Mouse (Mus musculus): ENCODE measurements around the gene Pard3.
A peak's percentile ranks its signal among the peaks of the same experiment; 100 is the strongest.

Gene Pard3

GRCm38 (mm10) chr8:127287816-127288215 lies 224.1 kb downstream of the Pard3 start:
- DNase-seq (ENCODE audit: low spot score in 2 of 2) = no peak

GRCm38 (mm10) chr8:127292307-127292706 lies 228.6 kb downstream of the Pard3 start:
- DNase-seq (ENCODE audit: low spot score in 2 of 2) = no peak

GRCm38 (mm10) chr8:127293025-127293729 lies 229.5 kb downstream of the Pard3 start:
- DNase-seq (ENCODE audit: low spot score in 2 of 2) = no peak

GRCm38 (mm10) chr8:127294061-127294460 lies 230.4 kb downstream of the Pard3 start:
- no peak for DNase-seq (ENCODE audit: low spot score in 2 of 2)

GRCm38 (mm10) chr8:127295848-127296247 lies 232.2 kb downstream of the Pard3 start:
- no peak for DNase-seq (ENCODE audit: low spot score in 2 of 2)

- no peak for DNase-seq (ENCODE audit: low spot score in 2 of 2)
Measured at GRCm38 (mm10) chr8:127300493-127300892, 236.8 kb downstream of the Pard3 start.

- no peak for DNase-seq (ENCODE audit: low spot score in 2 of 2)
Measured at GRCm38 (mm10) chr8:127302847-127303445, 239.3 kb downstream of the Pard3 start.

- DNase-seq (ENCODE audit: low spot score in 2 of 2) = no peak
Measured at GRCm38 (mm10) chr8:127307026-127307425, 243.3 kb downstream of the Pard3 start.

- DNase-seq (ENCODE audit: low spot score in 2 of 2) = no peak
Measured at GRCm38 (mm10) chr8:127309363-127309762, 245.7 kb downstream of the Pard3 start.

GRCm38 (mm10) chr8:127315811-127316210 lies 252.1 kb downstream of the Pard3 start:
- no peak for DNase-seq (ENCODE audit: low spot score in 2 of 2)

- no peak for DNase-seq (ENCODE audit: low spot score in 2 of 2)
Measured at GRCm38 (mm10) chr8:127317914-127318313, 254.2 kb downstream of the Pard3 start.

GRCm38 (mm10) chr8:127318377-127319159 lies 254.9 kb downstream of the Pard3 start:
- no peak for DNase-seq (ENCODE audit: low spot score in 2 of 2)

GRCm38 (mm10) chr8:127320930-127321329 lies 257.2 kb downstream of the Pard3 start:
- DNase-seq (ENCODE audit: low spot score in 2 of 2) = no peak

- DNase-seq (ENCODE audit: low spot score in 2 of 2) = no peak
Measured at GRCm38 (mm10) chr8:127323583-127324360, 260.1 kb downstream of the Pard3 start.

GRCm38 (mm10) chr8:127324836-127325570 lies 261.3 kb downstream of the Pard3 start:
- no peak for DNase-seq (ENCODE audit: low spot score in 2 of 2)

- DNase-seq (ENCODE audit: low spot score in 2 of 2) = no peak
Measured at GRCm38 (mm10) chr8:127325749-127326148, 262.1 kb downstream of the Pard3 start.

GRCm38 (mm10) chr8:127330258-127331187 lies 266.8 kb downstream of the Pard3 start:
- no peak for DNase-seq (ENCODE audit: low spot score in 2 of 2)

- peak; percentile 12 to 23 for DNase-seq (ENCODE audit: low spot score in 2 of 2)
Measured at GRCm38 (mm10) chr8:127331751-127332150, 268.1 kb downstream of the Pard3 start.

GRCm38 (mm10) chr8:127335216-127335615 lies 271.5 kb downstream of the Pard3 start:
- no peak for DNase-seq (ENCODE audit: low spot score in 2 of 2)

GRCm38 (mm10) chr8:127338183-127338582 lies 274.5 kb downstream of the Pard3 start:
- no peak for DNase-seq (ENCODE audit: low spot score in 2 of 2)
